Mouse (Mus musculus): ENCODE results near the gene Ttc6. TPM values are rescaled to one million over a fixed set of nuclear protein-coding genes. Genes with fewer than 3 reads are reported as not detected.

The Ttc6 gene
- total RNA-seq (2021), result not detected
- long read RNA-seq, experiment 1, result 0 reads
- long read RNA-seq, experiment 2, result 0 reads

DNA sequence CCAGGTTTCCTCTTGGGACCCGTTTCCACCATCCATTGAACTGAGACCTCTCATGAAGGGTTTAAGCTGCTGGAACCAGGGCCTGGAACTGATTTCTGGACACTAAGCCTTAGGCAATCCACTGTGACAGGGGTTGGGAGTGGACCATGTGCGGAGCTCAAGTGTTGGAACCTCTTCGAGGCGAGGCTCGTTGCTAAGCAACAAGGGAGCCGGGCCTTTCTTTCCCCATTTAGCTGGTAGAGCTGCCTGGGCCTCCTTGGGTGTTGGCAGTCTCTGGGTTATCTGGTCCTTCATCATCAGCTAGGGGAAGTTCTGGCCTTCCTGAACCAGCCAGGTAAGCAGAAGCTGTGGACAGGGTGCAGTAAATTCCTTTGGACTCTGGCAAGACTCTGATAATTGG is at the start of gene Ttc6:
Ttc6 (plus strand) TSS at position 205 of the 400 bp plus-strand sequence.
- DNase-seq, result no peak
- intact Hi-C loops (cut with DNase I), result no loop called here

DNA sequence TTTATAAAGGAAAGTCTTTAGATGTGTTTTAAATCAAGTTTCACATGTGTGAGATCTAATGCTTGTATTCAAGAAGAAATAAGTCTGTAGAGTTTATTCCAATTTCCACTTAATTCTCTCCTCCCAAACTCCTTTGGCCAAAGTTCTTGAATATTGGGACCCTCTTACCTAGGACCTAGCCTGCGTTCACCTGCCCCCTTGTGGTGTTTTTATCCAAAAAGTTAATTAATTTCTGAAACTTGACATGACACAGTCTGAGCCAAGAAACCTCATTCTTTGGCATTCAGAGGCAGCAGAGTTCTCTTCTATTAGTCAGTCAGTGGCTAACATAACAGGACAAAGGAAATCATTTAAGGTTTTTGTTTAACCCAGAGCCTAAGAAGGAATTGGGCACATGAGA is 49.4 kb upstream of the Ttc6 start:
- intact Hi-C loops (cut with DNase I), result no loop called here
- DNase-seq, result no peak

DNA sequence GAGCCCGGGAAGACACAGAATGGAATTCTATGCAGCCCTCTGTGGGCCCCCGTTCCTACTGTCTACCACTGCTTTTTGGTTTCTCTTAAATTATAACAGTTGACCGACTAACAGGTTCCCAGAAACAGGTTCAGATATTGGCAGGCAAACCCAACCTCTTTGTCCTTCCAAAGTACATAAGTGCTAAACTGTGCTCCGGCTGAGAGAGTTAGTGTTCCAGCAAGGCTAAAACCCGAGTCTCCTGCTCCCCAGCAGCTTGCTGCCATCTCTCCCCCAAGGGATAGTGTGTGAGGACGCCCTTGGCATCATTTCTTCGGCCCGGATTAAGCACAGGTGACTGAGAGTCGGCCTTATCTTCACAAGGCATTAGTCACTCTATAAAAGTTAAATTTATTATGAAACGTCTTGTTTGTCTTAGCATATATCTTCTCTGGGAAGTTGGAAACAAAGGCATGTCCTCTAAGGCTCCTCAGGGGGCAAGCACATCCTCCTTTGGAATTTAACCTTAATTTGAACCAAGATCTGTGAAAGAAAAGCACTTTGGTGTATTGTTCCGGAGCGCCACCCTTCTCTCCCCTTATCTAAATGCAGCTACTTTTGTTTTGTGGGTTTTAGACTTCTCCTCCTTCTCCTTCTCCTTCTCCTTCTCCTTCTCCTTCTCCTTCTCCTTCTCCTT is 48.1 kb upstream of the Ttc6 start:
- intact Hi-C loops (cut with DNase I), result no loop called here
- no peak for DNase-seq

- no peak for DNase-seq
- intact Hi-C loops (cut with DNase I), result no loop called here
Measured at GRCm38 (mm10) chr12:57528335-57528734, 35.6 kb upstream of the Ttc6 start.

GRCm38 (mm10) chr12:57530474-57530873 is 33.4 kb upstream of the Ttc6 start:
- no peak for DNase-seq
- intact Hi-C loops (cut with DNase I), result no loop called here

DNA sequence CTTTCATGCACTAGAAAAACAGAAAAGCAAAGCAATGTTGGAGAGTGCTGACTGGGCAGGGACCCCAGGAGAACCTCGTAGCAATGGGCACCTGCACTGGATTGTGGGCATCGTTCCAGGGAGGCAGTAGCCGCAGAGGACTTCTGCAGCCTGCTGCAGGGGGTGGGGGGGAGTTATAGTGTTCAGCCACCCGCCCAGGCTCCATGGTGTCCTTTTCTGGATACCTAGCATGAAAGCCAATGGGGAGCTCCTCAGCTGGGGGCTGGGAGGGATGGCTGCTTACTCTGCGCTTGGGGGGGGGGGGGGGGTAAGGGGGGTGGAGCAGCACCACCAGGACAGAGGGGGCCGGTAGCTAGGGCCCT is 29.4 kb upstream of the Ttc6 start:
- no peak for DNase-seq
- intact Hi-C loops (cut with DNase I), result no loop called here

DNA sequence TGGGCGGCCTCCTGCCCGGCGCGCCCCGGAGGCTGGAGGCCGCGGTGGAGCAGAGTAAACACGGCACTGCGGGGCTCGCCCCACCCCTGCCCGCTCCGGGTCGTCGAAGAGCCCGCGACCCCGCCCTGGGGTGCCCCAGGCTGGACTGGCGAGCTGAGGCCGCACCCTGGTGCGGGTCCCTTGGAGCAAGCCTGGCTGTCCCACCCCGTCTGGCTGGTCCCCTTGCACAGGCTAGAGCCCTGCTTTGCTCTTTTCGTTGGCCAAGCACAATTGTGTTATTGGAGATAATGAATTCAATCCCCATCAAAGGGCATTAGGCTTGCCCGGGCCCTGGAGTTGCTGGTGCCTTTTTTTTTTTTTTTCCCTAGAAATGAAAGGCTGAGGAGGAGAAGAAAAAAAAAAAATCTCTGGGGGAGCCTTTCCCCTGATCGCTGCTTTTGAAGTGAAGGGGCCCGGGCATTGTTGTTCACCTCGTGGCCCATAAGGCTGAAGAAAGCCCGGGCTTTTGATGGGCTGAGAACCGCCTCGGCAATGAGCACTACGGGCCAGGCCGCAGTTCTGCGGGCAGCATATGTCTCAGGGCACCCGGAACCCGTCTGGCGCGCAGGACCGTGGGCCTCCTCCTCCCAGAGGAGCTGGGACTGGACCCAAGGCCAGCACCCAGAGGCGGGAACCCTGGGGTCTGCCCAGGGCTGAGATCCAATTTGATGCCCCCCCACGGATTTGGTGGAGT is 28.9 kb upstream of the Ttc6 start:
- intact Hi-C loops (cut with DNase I), result loop anchor here (5.0 kb wide), 1 partner anchor 838 kb away; no protein-coding TSS in a partner anchor
- no peak for DNase-seq

DNA sequence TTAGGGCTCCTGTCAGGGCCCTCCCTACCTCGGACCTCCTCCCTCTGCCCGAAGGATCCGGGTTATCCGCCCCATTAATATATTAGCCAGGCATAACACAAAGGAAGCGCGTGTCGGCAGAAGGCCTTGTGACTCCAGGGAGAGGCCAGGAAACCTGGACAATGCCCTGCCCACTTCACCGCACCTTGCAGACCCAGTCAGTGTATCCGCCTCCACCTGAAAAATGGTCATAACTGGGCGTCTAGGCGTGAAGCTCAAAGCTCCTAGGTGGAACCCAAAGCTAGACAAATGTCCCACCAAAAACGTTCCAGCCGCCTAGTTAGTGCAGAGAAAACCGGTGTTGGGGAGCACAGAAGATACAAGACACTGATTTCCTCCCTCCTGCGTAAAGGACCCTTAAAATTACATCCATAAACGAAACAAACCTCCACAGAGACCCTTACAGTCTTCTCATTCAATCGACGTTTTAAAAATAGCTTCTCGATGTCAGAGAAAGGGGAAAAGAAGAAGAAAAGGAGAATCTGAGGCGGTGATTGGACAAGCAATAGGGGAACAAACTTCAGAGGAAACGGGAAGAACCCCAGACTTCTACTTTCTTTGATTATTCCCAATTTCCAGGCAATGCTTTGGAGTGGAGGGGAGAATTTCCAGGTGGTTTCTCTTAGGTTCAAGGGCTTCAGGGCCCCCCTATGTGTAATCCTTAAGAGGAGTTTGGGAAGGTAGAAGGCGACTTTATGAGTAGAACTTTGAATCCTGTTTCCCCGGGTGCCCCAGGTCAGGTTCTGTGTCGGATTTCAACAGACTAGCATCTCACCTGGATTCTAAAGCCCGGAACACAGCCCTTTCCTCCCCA is 27.6 kb upstream of the Ttc6 start:
- intact Hi-C loops (cut with DNase I), result loop anchor here (5.0 kb wide), 1 partner anchor 839 kb away; no protein-coding TSS in a partner anchor
- DNase-seq, result peak in 1 of 2 experiments; percentile 6

DNA sequence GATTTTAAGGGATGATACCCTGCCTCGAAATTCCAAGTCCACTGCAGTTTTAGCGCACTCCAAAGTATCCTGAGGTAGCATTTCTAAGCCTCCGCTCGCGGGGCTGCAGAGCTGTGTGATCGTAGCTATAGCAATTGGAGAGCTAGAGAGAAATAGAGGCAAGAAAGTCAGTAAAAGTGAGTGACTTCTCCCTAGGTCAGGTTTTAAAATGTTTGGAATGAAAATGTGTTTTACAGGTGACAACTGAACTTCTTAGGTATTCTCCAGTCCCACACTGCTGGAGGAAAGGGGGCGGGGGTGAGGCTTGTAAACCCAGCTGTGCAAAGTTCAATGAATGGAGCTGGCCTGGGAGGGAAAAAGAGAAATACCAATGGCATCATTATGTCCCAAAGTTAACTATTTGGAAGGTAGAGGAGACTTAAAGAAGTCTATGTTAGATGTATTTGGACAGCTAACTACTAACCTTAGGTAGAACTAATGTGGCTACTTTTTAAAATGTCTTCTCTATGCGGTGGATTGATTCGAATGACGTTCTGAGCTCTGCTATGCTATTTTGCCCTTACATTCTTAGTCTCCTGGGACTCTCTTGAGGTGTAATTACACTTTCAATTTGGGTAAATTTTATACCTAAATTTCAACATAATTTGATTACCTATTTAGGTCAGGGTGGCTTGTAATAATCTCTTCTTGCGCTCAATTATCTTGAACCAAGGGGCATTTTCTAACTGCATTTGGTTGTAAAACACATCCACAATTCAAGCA is 26.8 kb upstream of the Ttc6 start:
- DNase-seq, result no peak
- intact Hi-C loops (cut with DNase I), result loop anchor here (5.0 kb wide), 1 partner anchor 840 kb away; no protein-coding TSS in a partner anchor

- no peak for DNase-seq
- intact Hi-C loops (cut with DNase I), result loop anchor here (5.0 kb wide), 1 partner anchor 841 kb away; no protein-coding TSS in a partner anchor
Measured at GRCm38 (mm10) chr12:57537791-57538587, 25.9 kb upstream of the Ttc6 start.

- intact Hi-C loops (cut with DNase I), result loop anchor here (5.0 kb wide), 1 partner anchor 842 kb away; no protein-coding TSS in a partner anchor
- peak in 1 of 2 experiments; percentile 20 for DNase-seq
Measured at GRCm38 (mm10) chr12:57538588-57539550, 25.0 kb upstream of the Ttc6 start.

- intact Hi-C loops (cut with DNase I), result loop anchor here (5.0 kb wide), 1 partner anchor 842 kb away; no protein-coding TSS in a partner anchor
- peak in 1 of 2 experiments; percentile 29 for DNase-seq
Measured at GRCm38 (mm10) chr12:57539551-57539985, 24.3 kb upstream of the Ttc6 start.

- intact Hi-C loops (cut with DNase I), result loop anchor here (10.0 kb wide), 1 partner anchor 1016 kb away; no protein-coding TSS in a partner anchor
- DNase-seq, result no peak
Measured at GRCm38 (mm10) chr12:57541118-57541517, 22.8 kb upstream of the Ttc6 start.

- peak in 1 of 2 experiments; percentile 5 for DNase-seq
- intact Hi-C loops (cut with DNase I), result loop anchor here (10.0 kb wide), 1 partner anchor 1017 kb away; no protein-coding TSS in a partner anchor
Measured at GRCm38 (mm10) chr12:57541931-57542745, 21.8 kb upstream of the Ttc6 start.

DNA sequence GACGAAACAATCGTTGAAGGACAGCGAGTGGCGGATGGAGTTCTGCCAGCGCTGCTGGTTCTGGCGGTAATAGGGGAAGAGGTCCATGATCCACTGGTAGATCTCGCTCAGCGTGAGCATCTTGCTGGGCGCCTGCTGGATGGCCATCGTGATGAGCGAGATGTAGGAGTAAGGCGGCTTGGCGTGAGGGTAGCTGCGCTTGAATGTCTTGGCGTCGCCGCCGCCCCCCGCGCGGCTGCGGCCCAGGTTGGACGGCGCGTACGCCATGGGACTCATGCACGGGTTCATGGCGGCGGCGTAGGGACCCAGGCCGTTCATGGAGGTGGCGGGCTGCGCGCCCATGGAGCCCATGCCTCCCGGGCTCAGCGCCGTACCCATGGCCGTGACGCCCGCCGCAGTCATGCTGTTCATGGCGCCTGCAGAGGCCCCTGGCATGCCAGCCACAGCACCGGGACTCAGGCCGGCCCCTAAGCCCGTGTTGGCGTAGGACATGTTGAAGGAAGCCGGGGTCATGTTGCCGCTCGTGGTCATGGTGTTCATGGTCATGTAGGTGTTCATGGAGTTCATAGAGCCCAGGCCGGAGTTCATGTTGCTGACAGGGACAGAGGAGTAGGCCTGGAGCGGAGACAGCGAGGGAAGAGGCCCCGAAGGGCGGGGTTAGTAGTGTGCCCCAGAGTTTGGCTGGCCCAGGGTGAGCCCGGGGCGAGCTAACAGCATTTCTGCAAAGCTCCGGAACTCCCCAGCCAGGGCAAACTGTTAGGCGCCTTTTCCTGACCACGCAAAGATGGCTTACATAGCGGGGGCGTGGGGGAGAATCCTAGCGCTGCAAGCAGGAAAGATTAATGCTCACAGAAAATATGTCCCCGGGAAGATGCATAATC is 20.9 kb upstream of the Ttc6 start:
- intact Hi-C loops (cut with DNase I), result loop anchor here (10.0 kb wide), 1 partner anchor 1018 kb away; no protein-coding TSS in a partner anchor
- no peak for DNase-seq

DNA sequence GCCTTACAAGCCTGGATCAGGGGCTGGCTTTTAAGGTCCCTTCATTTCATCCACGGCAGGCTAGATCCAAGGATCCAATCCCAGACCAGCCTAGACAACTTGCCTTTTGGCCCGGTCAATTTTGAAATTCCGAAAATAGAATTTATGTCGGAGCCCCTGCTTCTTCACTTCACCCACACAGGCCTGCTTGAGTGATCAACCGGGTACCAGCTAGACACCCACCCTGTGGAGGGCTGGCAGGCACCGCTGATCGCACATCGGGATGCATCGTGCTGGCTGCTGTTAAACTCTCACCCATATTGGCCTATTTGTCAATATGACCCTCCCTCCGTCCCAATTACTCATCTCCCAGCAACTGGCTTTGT is 20.3 kb upstream of the Ttc6 start:
- intact Hi-C loops (cut with DNase I), result loop anchor here (10.0 kb wide), 1 partner anchor 1019 kb away; no protein-coding TSS in a partner anchor
- no peak for DNase-seq

Measured in heart, postnatal 14 days (tissue).